Mouse (Mus musculus): ENCODE measurements around the gene Lrrc8b. TPM values are rescaled to one million over a fixed set of nuclear protein-coding genes. Genes with fewer than 3 reads are reported as not detected.
A peak's percentile ranks its signal among the peaks of the same experiment; 100 is the strongest.

Gene Lrrc8b
- polyA plus RNA-seq, 1 experiment from 2014 or later, result 6.1 TPM

DNA sequence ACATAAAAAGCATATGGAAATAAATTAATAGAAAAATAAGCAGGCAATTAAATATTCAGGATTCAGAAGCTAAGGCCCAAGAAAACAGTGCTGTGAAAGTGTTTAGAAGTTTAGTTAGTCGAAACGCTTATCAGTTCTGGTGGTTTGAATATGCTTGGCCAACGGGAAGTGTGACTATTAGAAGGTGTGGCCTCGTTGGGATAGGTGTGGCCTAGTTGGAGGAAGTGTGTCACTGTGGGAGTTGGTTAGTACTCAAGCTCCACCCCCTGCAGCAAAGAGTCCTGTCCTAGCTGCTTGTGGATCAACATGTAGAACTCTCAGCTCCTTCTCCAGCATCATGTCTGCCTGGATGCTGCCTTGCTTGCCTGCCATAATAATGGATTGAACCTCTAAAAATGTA lies 6.5 kb upstream of the Lrrc8b start:
- WGBS, result 88% methylated on average over 4 of the region's 4 CpGs
- Histone ChIP-seq H3K4me1 (0 out of 2 replicates have a peak, but pooled peaks cover 5% of the 10 kb centered on the region), H3K4me2 (replicated peaks) (no peak overlapping the region), H3K9me3 (no peaks in the 10 kb centered on the region), H3K27me3 (no peaks in the 10 kb centered on the region), H3K9ac (no peak overlapping the region), H3K4me3 (no peak overlapping the region), H3K36me3 (no peaks in the 10 kb centered on the region), H3K27ac (no peak overlapping the region)
- ATAC-seq (ENCODE audit: insufficient number of reproducible peaks, insufficient read depth, low FRiP score, low TSS enrichment), result no peak

DNA sequence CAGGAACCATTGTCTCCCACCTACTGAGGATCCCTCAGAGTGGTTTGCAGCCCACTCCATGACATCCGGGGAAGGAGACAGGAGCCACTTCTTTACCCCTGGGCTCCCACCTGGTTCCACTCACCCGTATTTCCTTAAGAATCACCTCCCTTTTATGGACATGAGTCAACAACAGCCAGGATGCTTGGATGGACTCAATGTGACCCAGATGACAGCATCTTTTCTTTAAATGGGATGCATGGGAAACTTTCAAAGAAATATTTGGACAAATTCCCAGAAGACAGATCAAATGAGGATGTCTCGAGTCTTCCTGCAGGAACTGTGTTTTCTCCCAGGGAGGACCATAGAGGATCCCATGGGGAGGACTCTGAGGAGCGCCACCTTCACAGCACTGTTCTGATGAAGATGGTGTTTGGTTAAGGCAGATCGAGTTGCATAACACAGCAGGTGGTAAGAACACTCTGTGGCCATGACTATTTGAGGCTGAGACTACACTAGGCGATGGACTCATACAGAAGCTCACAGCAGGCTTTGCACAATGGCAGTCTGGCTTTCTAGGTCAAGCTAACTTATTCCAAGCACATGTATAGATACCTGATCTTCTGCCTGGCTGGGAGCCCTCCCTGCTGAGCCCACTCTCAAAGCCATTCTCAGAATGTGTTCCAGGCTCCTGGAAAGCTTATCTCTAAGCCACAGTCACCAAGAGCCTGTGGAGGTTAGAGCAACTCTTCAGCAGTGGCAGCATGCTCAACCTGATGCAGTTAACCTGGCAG lies 4.9 kb upstream of the Lrrc8b start:
- no peak overlapping the region for H3K4me2 ChIP-seq (replicated peaks)
- no peak overlapping the region for H3K4me3 ChIP-seq
- 0 out of 2 replicates have a peak, but pooled peaks cover 4% of the 10 kb centered on the region for H3K27me3 ChIP-seq
- WGBS, result 54% methylated on average over 6 of the region's 6 CpGs
- H3K36me3 ChIP-seq, result no peaks in the 10 kb centered on the region
- ATAC-seq (ENCODE audit: insufficient number of reproducible peaks, insufficient read depth, low FRiP score, low TSS enrichment), result no peak
- H3K27ac ChIP-seq, result no peak overlapping the region
- H3K9ac ChIP-seq, result no peak overlapping the region
- H3K9me3 ChIP-seq, result no peaks in the 10 kb centered on the region
- 0 out of 2 replicates have a peak, but pooled peaks cover 5% of the 10 kb centered on the region for H3K4me1 ChIP-seq

DNA sequence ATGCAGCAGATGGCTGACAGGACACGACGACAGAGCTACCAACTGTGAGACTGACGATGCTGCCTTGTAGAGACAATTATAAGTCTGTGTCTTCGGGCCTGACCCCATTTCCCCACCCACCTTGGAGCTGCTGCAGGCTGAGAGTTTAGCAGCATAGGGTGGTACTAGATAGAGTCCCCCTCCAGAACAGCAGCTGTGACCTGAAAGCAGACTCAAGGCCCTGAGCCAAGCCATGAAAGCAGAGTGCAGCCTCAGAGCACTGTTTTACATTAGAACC lies 4.3 kb upstream of the Lrrc8b start:
- Histone ChIP-seq H3K27me3 (0 out of 2 replicates have a peak, but pooled peaks cover 4% of the 10 kb centered on the region), H3K4me2 (replicated peaks) (no peak overlapping the region), H3K4me1 (0 out of 2 replicates have a peak, but pooled peaks cover 5% of the 10 kb centered on the region), H3K36me3 (no peaks in the 10 kb centered on the region), H3K27ac (no peak overlapping the region), H3K9me3 (no peaks in the 10 kb centered on the region), H3K9ac (no peak overlapping the region), H3K4me3 (no peak overlapping the region)
- ATAC-seq (ENCODE audit: insufficient number of reproducible peaks, insufficient read depth, low FRiP score, low TSS enrichment), result no peak
- WGBS, result 51% methylated on average over 4 of the region's 4 CpGs

DNA sequence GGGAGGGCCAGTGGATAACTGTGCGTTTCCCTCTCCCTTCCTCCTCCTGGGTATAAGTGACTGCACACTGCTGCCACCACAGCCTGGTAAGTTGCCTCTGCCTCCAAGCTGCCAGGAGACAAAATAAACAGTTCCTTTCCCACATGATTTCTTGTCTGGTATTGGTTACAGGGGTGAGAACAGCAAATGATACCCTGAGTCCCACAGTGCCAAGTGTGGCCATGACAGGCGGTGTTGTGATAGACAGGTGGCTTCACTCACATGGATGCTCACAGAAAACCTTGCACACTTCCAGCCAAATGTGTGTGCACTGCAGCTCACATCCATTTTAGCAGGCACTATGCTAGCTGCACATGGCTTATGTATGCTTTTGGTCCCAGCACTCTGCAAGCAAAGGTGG lies 3.8 kb upstream of the Lrrc8b start:
- Histone ChIP-seq H3K4me2 (replicated peaks) (no peak overlapping the region), H3K9ac (no peak overlapping the region), H3K36me3 (no peaks in the 10 kb centered on the region), H3K4me1 (0 out of 2 replicates have a peak, but pooled peaks cover 5% of the 10 kb centered on the region), H3K9me3 (no peaks in the 10 kb centered on the region), H3K4me3 (no peak overlapping the region), H3K27ac (no peak overlapping the region), H3K27me3 (0 out of 2 replicates have a peak, but pooled peaks cover 4% of the 10 kb centered on the region)
- WGBS, result 72% methylated on average over 2 of the region's 2 CpGs
- no peak for ATAC-seq (ENCODE audit: insufficient number of reproducible peaks, insufficient read depth, low FRiP score, low TSS enrichment)

DNA sequence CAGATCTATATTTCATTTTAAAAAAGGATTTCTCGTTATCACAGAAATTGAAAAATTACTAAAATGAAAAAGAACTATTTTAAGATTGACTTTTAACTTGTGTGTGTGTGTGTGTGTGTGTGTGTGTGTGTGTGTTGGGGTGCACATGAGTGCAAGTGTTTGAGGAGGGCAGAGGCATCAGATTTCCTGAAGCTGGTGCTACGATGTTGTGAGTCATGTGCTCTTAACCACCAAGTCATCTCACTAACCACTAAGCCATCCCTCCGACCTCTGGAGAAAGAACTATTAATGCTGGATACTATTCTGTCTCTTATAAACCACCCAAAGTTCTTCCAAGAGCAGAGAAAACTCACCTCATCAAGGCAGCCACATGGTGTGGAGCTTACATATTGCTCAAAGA lies 2.9 kb upstream of the Lrrc8b start:
- H3K36me3 ChIP-seq, result no peaks in the 10 kb centered on the region
- H3K27ac ChIP-seq, result no peak overlapping the region
- H3K4me1 ChIP-seq, result 0 out of 2 replicates have a peak, but pooled peaks cover 5% of the 10 kb centered on the region
- H3K9ac ChIP-seq, result no peak overlapping the region
- H3K4me2 ChIP-seq (replicated peaks), result no peak overlapping the region
- WGBS, result 80% methylated on average over 3 of the region's 3 CpGs
- H3K27me3 ChIP-seq, result 0 out of 2 replicates have a peak, but pooled peaks cover 4% of the 10 kb centered on the region
- ATAC-seq (ENCODE audit: insufficient number of reproducible peaks, insufficient read depth, low FRiP score, low TSS enrichment), result no peak
- H3K9me3 ChIP-seq, result no peaks in the 10 kb centered on the region
- H3K4me3 ChIP-seq, result no peak overlapping the region

DNA sequence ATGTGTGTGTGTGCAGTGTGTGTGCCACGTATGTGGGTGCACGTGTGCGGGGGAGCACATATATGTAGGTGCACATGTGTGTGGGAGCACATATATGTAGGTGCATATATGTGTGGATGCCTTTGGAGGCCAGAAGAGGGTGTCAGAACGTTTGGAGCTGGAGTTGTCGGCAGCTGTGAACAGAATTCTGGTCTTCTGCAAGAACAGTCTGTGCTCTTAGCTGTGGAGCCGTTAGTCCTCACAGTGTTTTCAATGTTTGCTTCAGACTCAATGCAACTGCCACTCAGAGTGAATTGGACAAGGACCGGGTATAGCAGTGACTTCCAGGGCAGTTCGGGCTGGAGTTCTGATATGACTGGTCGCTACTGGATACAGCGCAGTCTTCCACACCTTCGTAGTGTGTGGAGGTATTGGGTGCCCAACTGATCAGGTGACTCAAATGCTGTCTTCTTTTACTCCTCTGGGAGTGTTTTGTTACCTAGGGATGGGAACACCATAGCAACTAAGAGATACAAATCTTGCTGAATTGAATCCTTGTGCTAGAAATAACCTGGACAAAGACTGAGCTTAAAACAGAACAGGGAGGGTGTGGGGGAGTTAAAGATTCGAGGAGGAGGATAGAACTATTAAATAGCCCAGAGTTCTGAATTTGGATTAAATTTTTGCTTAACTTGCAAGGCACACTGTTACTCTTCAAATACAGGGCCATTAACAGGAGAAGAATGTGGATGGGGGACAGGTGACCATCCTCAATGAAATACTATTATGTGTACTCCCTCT lies 1.0 kb upstream of the Lrrc8b start:
- Histone ChIP-seq H3K36me3 (no peaks in the 10 kb centered on the region), H3K4me1 (0 out of 2 replicates have a peak, but pooled peaks cover 5% of the 10 kb centered on the region), H3K4me2 (replicated peaks) (peak overlapping the region; percentile 83), H3K9ac (peak overlapping the region; percentile 84; the same call in 1 of the 2 replicates), H3K27me3 (0 out of 2 replicates have a peak, but pooled peaks cover 4% of the 10 kb centered on the region), H3K9me3 (no peaks in the 10 kb centered on the region; the same call in 1 of the 2 replicates), H3K4me3 (peak overlapping the region; percentile 66), H3K27ac (peak overlapping the region; percentile 81; the same call in 1 of the 2 replicates)
- 0 out of 2 replicates have a peak, but pooled peaks have one; percentile 6 for ATAC-seq (ENCODE audit: insufficient number of reproducible peaks, insufficient read depth, low FRiP score, low TSS enrichment)
- 79% methylated on average over 12 of the region's 12 CpGs for WGBS

DNA sequence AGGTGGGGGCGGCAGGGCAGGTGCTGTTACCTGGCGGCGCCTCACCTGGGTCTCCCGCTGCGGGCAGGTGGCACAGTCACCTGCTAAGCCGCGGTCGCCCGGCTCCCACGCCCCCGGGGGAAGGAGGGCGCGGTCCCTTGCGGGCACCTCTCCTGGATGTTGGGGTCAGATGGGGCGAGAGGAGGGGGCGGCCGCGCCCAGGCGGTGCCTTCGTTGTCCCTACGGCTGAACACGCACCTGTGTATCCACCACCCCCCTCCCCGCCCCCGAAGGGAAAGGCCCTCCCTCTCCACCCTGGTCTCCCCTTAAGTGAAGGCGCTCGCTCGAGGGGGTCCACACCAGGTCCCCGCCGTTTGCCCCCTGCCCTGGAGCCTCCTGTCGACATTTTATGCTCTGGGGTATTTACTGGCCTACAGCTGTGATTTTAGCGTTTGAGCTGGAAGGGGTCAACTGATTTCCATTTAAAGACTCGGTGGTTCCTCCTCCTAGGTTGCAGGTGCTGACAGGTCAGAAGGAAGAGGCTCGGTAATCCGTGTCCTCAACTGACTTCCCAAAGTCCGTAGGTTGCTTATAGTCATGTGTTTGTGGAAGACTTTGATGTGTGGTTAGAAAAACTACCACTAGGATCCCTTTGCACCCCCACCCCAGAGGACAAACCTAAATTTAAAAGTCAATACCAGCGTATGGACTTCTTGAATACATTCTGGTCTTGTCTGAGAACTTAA lies 538 bp downstream of the Lrrc8b start:
- Histone ChIP-seq H3K9me3 (no peaks in the 10 kb centered on the region; the same call in 1 of the 2 replicates), H3K4me3 (peak overlapping the region; percentile 66), H3K36me3 (no peaks in the 10 kb centered on the region), H3K9ac (peak overlapping the region; percentile 84), H3K27ac (no peak overlapping the region), H3K4me2 (replicated peaks) (peak overlapping the region; percentile 83), H3K4me1 (0 out of 2 replicates have a peak, but pooled peaks cover 1% of the 10 kb centered on the region), H3K27me3 (0 out of 2 replicates have a peak, but pooled peaks cover 4% of the 10 kb centered on the region)
- WGBS, result 4% methylated on average over 22 of the region's 36 CpGs
- peak; percentile 58; the same call in 1 of the 2 replicates for ATAC-seq (ENCODE audit: insufficient number of reproducible peaks, insufficient read depth, low FRiP score, low TSS enrichment)

DNA sequence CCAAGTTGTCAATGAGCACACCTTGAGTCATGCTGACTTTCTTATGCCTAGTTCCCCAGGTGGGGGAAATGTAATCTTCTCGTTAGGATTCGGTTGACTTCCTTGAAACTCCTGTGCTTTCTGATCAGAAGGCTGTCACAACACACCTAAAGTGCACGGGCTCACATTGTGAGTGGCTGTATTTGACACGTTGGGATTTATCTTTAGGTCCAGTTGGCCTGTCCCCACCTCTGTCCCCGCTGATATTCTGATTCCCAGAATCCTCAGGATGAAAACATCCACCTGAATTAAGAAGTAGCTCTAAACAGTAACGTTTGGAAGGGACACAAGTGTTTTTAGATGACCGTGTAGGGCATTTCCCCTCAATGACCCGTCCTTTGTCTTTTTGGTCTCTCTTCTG lies 1.6 kb downstream of the Lrrc8b start:
- H3K4me2 ChIP-seq (replicated peaks), result no peak overlapping the region
- WGBS, result 77% methylated on average over 8 of the region's 8 CpGs

DNA sequence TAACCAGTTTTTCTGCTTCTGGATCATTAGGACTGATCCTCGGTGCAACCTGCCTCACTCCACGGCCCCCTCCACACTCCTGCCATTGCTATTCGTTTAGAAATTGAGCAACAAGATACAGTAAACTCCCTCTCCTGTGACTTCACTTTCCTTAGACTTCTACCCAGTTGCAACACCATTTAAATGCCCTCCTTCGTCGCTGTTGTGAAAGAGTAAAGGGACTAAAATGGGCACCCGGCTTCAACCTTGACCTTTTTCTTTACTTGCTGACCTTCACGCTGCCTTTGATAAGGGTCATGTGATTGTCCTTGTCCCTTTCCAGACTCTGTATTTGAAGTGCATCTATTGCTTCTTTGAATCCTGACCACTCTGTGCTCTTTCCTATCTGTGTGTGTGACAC lies 2.8 kb downstream of the Lrrc8b start:
- Histone ChIP-seq H3K9ac (no peak overlapping the region), H3K4me3 (no peak overlapping the region), H3K27me3 (0 out of 2 replicates have a peak, but pooled peaks cover 4% of the 10 kb centered on the region), H3K9me3 (no peaks in the 10 kb centered on the region; the same call in 1 of the 2 replicates), H3K4me2 (replicated peaks) (no peak overlapping the region), H3K36me3 (no peaks in the 10 kb centered on the region), H3K27ac (no peak overlapping the region), H3K4me1 (no peaks in the 10 kb centered on the region)
- WGBS, result 86% methylated on average over 7 of the region's 7 CpGs
- no peak for ATAC-seq (ENCODE audit: insufficient number of reproducible peaks, insufficient read depth, low FRiP score, low TSS enrichment)

More for the DNA sequence above, 1.6 kb downstream of the Lrrc8b start:
- H3K36me3 ChIP-seq, result no peaks in the 10 kb centered on the region
- no peaks in the 10 kb centered on the region for H3K4me1 ChIP-seq
- H3K9me3 ChIP-seq, result no peaks in the 10 kb centered on the region; the same call in 1 of the 2 replicates
- H3K27ac ChIP-seq, result no peak overlapping the region
- no peak overlapping the region for H3K9ac ChIP-seq
- 0 out of 2 replicates have a peak, but pooled peaks cover 4% of the 10 kb centered on the region for H3K27me3 ChIP-seq
- ATAC-seq (ENCODE audit: insufficient number of reproducible peaks, insufficient read depth, low FRiP score, low TSS enrichment), result no peak
- H3K4me3 ChIP-seq, result no peak overlapping the region

DNA sequence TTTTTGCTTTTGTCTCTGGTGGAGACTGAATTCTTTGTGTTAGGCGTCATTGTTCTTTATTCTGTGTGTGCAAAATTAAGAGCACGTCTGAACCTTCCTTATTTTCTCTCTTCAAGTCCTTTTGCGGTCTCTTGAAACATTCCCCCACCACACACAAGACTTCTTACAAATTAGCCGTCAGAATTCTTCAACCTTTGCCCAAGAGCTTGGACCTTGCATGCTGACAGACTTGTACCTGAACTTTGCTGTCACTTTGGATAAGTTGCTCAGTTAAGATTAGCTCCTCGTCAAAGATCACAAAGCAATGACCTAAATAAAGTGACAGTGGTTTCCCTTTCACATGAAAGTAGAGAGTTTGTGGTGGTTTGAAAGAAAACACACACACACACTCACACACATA lies 3.3 kb downstream of the Lrrc8b start:
- Histone ChIP-seq H3K27ac (no peak overlapping the region), H3K4me3 (no peak overlapping the region), H3K27me3 (0 out of 2 replicates have a peak, but pooled peaks cover 4% of the 10 kb centered on the region), H3K9me3 (no peaks in the 10 kb centered on the region; the same call in 1 of the 2 replicates), H3K4me2 (replicated peaks) (no peak overlapping the region), H3K36me3 (no peaks in the 10 kb centered on the region), H3K9ac (no peak overlapping the region), H3K4me1 (no peaks in the 10 kb centered on the region)
- WGBS, result 88% methylated on average over 5 of the region's 5 CpGs
- no peak for ATAC-seq (ENCODE audit: insufficient number of reproducible peaks, insufficient read depth, low FRiP score, low TSS enrichment)

DNA sequence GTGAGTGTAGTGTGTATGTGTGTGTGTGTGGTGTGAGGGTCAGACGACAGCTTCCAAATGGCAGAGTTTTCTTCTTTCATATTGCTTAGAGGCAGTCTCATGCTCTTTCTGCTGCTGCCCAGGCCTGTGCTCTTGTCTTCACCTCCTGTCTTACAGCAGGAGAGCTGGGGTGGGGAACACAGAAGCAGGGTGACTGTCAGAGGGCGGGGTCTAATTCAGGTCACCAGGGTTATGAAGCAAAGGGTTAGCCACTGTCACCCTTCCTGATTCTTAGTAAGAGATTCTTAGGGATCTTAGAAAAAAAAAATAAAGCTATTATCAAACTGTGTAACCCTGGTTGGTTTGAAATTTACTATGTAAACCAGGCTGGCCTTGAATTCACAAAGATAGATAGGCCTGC lies 10.0 kb downstream of the Lrrc8b start:
- Histone ChIP-seq H3K27ac (no peak overlapping the region), H3K9ac (no peak overlapping the region), H3K27me3 (no peaks in the 10 kb centered on the region), H3K9me3 (no peaks in the 10 kb centered on the region), H3K36me3 (peaks cover 4% of the 10 kb centered on the region; the same call in 1 of the 2 replicates), H3K4me1 (no peaks in the 10 kb centered on the region), H3K4me2 (replicated peaks) (no peak overlapping the region), H3K4me3 (no peak overlapping the region)
- WGBS, result 97% methylated on average over 2 of the region's 2 CpGs
- no peak for ATAC-seq (ENCODE audit: insufficient number of reproducible peaks, insufficient read depth, low FRiP score, low TSS enrichment)

Measured in embryonic facial prominence, embryonic 12.5 days (tissue).